Mouse (Mus musculus): Measurements from ENCODE around the gene Trpm3.

The Trpm3 gene

GRCm38 (mm10) chr19:22138590-22139421 is at the start of gene Trpm3:
Gene Trpm3, plus strand, starts transcription at chr19:22139046.
- no peak for DNase-seq (ENCODE audit: low read depth in 2 of 2, low spot score in 2 of 2)

- no peak for DNase-seq (ENCODE audit: low read depth in 2 of 2, low spot score in 2 of 2)
Observed at GRCm38 (mm10) chr19:22100582-22100981, 38.3 kb upstream of the Trpm3 start.

- no peak for DNase-seq (ENCODE audit: low read depth in 2 of 2, low spot score in 2 of 2)
Observed at GRCm38 (mm10) chr19:22103865-22104264, 35.0 kb upstream of the Trpm3 start.

GRCm38 (mm10) chr19:22104848-22105484 is 33.9 kb upstream of the Trpm3 start:
- DNase-seq (ENCODE audit: low read depth in 2 of 2, low spot score in 2 of 2), result no peak

GRCm38 (mm10) chr19:22105648-22106047 is 33.2 kb upstream of the Trpm3 start:
- no peak for DNase-seq (ENCODE audit: low read depth in 2 of 2, low spot score in 2 of 2)

- DNase-seq (ENCODE audit: low read depth in 2 of 2, low spot score in 2 of 2), result no peak
Observed at GRCm38 (mm10) chr19:22108893-22109463, 29.9 kb upstream of the Trpm3 start.

GRCm38 (mm10) chr19:22120976-22121375 is 17.9 kb upstream of the Trpm3 start:
- no peak for DNase-seq (ENCODE audit: low read depth in 2 of 2, low spot score in 2 of 2)

GRCm38 (mm10) chr19:22121631-22122030 is 17.2 kb upstream of the Trpm3 start:
- DNase-seq (ENCODE audit: low read depth in 2 of 2, low spot score in 2 of 2), result no peak

- no peak for DNase-seq (ENCODE audit: low read depth in 2 of 2, low spot score in 2 of 2)
Observed at GRCm38 (mm10) chr19:22132626-22133025, 6.2 kb upstream of the Trpm3 start.

- no peak for DNase-seq (ENCODE audit: low read depth in 2 of 2, low spot score in 2 of 2)
Observed at GRCm38 (mm10) chr19:22178549-22178948, 39.7 kb downstream of the Trpm3 start.

- DNase-seq (ENCODE audit: low read depth in 2 of 2, low spot score in 2 of 2), result no peak
Observed at GRCm38 (mm10) chr19:22179017-22179416, 40.2 kb downstream of the Trpm3 start.

- DNase-seq (ENCODE audit: low read depth in 2 of 2, low spot score in 2 of 2), result no peak
Observed at GRCm38 (mm10) chr19:22180136-22180535, 41.3 kb downstream of the Trpm3 start.

- DNase-seq (ENCODE audit: low read depth in 2 of 2, low spot score in 2 of 2), result no peak
Observed at GRCm38 (mm10) chr19:22189716-22190115, 50.9 kb downstream of the Trpm3 start.

- no peak for DNase-seq (ENCODE audit: low read depth in 2 of 2, low spot score in 2 of 2)
Observed at GRCm38 (mm10) chr19:22222520-22222919, 83.7 kb downstream of the Trpm3 start.

GRCm38 (mm10) chr19:22234187-22234586 is 95.3 kb downstream of the Trpm3 start:
- DNase-seq (ENCODE audit: low read depth in 2 of 2, low spot score in 2 of 2), result no peak

- DNase-seq (ENCODE audit: low read depth in 2 of 2, low spot score in 2 of 2), result no peak
Observed at GRCm38 (mm10) chr19:22249076-22249475, 110.2 kb downstream of the Trpm3 start.

- DNase-seq (ENCODE audit: low read depth in 2 of 2, low spot score in 2 of 2), result no peak
Observed at GRCm38 (mm10) chr19:22272916-22273315, 134.1 kb downstream of the Trpm3 start.

- no peak for DNase-seq (ENCODE audit: low read depth in 2 of 2, low spot score in 2 of 2)
Observed at GRCm38 (mm10) chr19:22284651-22285050, 145.8 kb downstream of the Trpm3 start.

- DNase-seq (ENCODE audit: low read depth in 2 of 2, low spot score in 2 of 2), result no peak
Observed at GRCm38 (mm10) chr19:22292671-22293070, 153.8 kb downstream of the Trpm3 start.

- no peak for DNase-seq (ENCODE audit: low read depth in 2 of 2, low spot score in 2 of 2)
Observed at GRCm38 (mm10) chr19:22300906-22301305, 162.1 kb downstream of the Trpm3 start.

GRCm38 (mm10) chr19:22303021-22303951 is 164.4 kb downstream of the Trpm3 start:
- DNase-seq (ENCODE audit: low read depth in 2 of 2, low spot score in 2 of 2), result no peak

Measured in CD8-positive naive resting alpha-beta T cell, adult 2 months (primary cell).